Mouse (Mus musculus) liver, adult 2 months (tissue): ENCODE measurements around the gene Orm1. TPM values are rescaled to one million over a fixed set of nuclear protein-coding genes. Genes with fewer than 3 reads are reported as not detected.

Experiments used
- DNase-seq: peaks from one replicate; pipeline ENCODE4 v3.0.0-alpha.2; 2011; ENCODE audit warnings: low read depth, low spot score; ENCODE audit errors: extremely low read depth
- H3K27ac ChIP-seq: fragments of 200-500 bp; replicated peaks from 2 replicates; pipeline ENCODE4 v1.5.1; 2012; ENCODE audit warnings: low read depth, mild to moderate bottlenecking, control low read depth, inconsistent platforms, low read length; ENCODE audit not compliant: insufficient read depth
- H3K27me3 ChIP-seq: fragments of 200-500 bp; 2 replicates; pipeline ENCODE4 v1.6.1; 2012; ENCODE audit warnings: mild to moderate bottlenecking, moderate library complexity, low read length, inconsistent platforms; ENCODE audit not compliant: control insufficient read depth, insufficient read depth
- H3K36me3 ChIP-seq: fragments of 200-500 bp; 2 replicates; pipeline ENCODE4 v1.6.1; 2012; ENCODE audit warnings: low read length, inconsistent platforms; ENCODE audit not compliant: control insufficient read depth, insufficient read depth
- H3K4me1 ChIP-seq: fragments of 200-500 bp; 2 replicates; pipeline ENCODE4 v1.6.1; 2011; ENCODE audit warnings: low read length; ENCODE audit not compliant: control insufficient read depth, insufficient read depth
- H3K4me3 ChIP-seq: fragments of 200-500 bp; 2 replicates; pipeline ENCODE4 v1.5.1; 2011; ENCODE audit warnings: low read depth, mild to moderate bottlenecking, control low read depth, low read length, moderate library complexity; ENCODE audit not compliant: insufficient read depth
- H3K79me2 ChIP-seq: fragments of 200-500 bp; 2 replicates; pipeline ENCODE4 v1.6.1; 2012; ENCODE audit warnings: inconsistent platforms, mild to moderate bottlenecking, low read length, moderate library complexity; ENCODE audit not compliant: control insufficient read depth, insufficient read depth
- H3K9ac ChIP-seq: fragments of 200-500 bp; 2 replicates; pipeline ENCODE4 v1.6.1; 2012; ENCODE audit warnings: low read depth, mild to moderate bottlenecking, control low read depth, inconsistent platforms, low read length
- CTCF ChIP-seq: fragments of 200-500 bp; IDR thresholded peaks from 2 replicates; pipeline ENCODE4 v1.5.1; 2011; ENCODE audit warnings: low read depth, low read length, control low read depth
- POLR2A ChIP-seq: fragments of 200-500 bp; IDR thresholded peaks from 2 replicates; pipeline ENCODE4 v1.6.1; 2011; ENCODE audit warnings: low read length, control low read depth; ENCODE audit not compliant: insufficient read depth; ENCODE audit errors: extremely low read depth
- WGBS: fragments of 180-500 bp; shearing (Covaris S2); methylation state at CpG from one replicate; pipeline ENCODE4 v1.1.7; 2018; 5-methylcytosine and 5-hydroxymethylcytosine counted together
- polyA plus RNA-seq: library from polyadenylated mRNA; depleted of rRNA; stranded (reverse); fragments of >200 nt; gene quantifications from 2 replicates; pipeline ENCODE4 v1.2.3, GENCODE M21; 2012
- total RNA-seq: library from RNA; depleted of rRNA; stranded (reverse); fragments of >200 nt; gene quantifications from 2 replicates; pipeline ENCODE4 v1.2.3, GENCODE M21; 2014

The Orm1 gene
- total and polyA plus RNA-seq, 2 experiments = 676 to 2,595 TPM

DNA sequence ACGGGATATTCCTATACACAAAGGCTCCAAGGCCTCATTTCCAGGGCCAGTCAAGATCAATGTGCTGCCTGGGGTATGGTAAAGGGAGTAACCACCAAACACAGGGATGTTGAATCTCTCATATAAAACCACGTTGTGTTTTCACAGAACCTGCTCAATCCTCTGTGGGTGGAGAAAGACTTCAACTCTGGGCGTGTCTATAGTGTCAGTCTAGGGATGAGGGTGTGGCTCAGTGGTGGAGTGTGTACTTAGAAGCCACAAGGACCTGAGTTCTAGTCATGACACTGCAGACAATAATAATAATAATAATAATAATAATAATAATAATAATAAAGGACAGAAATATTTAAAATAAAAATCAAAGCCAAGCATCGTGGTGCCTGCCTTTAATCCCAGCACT is 39.9 kb downstream of the Orm1 start:
- H3K27me3 ChIP-seq = no peaks in the 10 kb centered on the region
- H3K27ac ChIP-seq = no peak overlapping the region
- H3K9ac ChIP-seq = no peak overlapping the region
- no peak overlapping the region for H3K4me3 ChIP-seq
- H3K4me1 ChIP-seq = no peaks in the 10 kb centered on the region
- WGBS = 97% methylated on average over 4 of the region's 4 CpGs
- H3K36me3 ChIP-seq = no peaks in the 10 kb centered on the region
- H3K79me2 ChIP-seq = no peaks in the 10 kb centered on the region
- no peak for TF ChIP-seq CTCF
- no peak for DNase-seq

DNA sequence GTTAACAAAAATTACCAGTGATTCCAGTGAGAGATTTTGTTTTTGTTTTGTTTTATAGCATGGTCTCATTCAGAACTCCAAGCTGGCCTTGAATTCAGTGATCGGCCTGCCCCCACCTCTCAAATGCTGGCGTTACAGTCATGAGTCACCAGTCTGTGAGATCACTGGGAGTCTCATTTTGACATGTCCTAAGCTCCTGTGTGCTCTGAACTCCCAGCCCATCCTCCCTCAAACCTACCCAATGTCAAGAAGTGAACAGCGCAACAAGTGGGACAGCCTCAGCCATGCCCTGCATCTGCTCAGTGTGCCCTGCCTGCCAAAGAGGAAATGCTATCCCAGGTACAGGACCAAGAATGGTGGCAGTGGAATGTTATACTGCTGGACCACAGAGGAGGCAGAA is 40.9 kb downstream of the Orm1 start:
- TF ChIP-seq CTCF = no peak
- TF ChIP-seq POLR2A = no peak
- no peaks in the 10 kb centered on the region for H3K4me1 ChIP-seq
- H3K36me3 ChIP-seq = no peaks in the 10 kb centered on the region
- H3K27me3 ChIP-seq = no peaks in the 10 kb centered on the region
- no peaks in the 10 kb centered on the region for H3K79me2 ChIP-seq
- WGBS = 87% methylated on average over 3 of the region's 3 CpGs
- no peak overlapping the region for H3K27ac ChIP-seq
- H3K9ac ChIP-seq = no peak overlapping the region
- no peak overlapping the region for H3K4me3 ChIP-seq
- no peak for DNase-seq

DNA sequence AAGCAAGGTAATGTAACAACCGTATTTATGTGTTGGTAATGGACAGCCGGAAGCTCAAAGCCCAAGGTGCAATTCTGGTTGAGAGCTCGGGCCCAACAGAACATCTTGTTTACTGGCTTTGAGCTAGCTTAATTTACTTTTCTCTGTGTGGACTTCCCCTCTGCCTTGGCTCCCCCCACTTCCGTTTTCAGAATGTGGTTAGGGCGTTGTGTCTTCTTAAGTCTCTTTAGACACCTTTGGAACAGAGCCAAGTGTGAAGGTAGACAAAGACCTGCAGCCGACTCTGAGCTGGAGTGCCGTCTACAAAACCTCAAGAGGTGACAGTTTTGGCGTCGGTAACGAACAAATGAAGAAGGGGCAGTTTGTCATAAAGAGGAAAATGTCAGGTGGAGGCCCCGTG is 41.4 kb downstream of the Orm1 start:
- TF ChIP-seq CTCF = no peak
- no peak for TF ChIP-seq POLR2A
- Histone ChIP-seq H3K79me2 (no peaks in the 10 kb centered on the region), H3K36me3 (no peaks in the 10 kb centered on the region), H3K9ac (no peak overlapping the region), H3K27ac (no peak overlapping the region), H3K27me3 (no peaks in the 10 kb centered on the region), H3K4me3 (no peak overlapping the region), H3K4me1 (no peaks in the 10 kb centered on the region)
- WGBS = 79% methylated on average over 11 of the region's 11 CpGs
- no peak for DNase-seq

DNA sequence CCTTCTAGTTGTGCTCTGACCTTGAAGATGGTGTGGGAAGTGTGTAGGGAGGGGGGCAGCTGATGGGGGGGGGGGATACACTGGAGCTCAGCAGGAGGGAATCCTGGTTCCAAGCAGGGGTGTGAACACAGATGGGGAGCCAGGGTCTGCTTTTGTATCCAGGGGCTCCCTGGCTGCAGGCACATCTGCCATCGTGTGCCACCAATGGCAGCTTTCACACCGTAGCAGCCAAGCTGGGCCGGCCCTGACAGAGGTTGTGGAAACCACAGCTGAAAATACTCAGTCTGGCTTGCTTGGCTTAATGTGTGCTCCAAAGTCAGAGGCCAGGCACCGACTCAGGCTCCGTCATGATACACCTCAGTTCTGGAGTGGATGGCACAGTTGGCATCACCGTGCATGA is 43.7 kb downstream of the Orm1 start:
- no peak overlapping the region for H3K4me3 ChIP-seq
- no peaks in the 10 kb centered on the region for H3K4me1 ChIP-seq
- H3K27me3 ChIP-seq = no peaks in the 10 kb centered on the region
- H3K36me3 ChIP-seq = no peaks in the 10 kb centered on the region
- H3K79me2 ChIP-seq = no peaks in the 10 kb centered on the region
- no peak overlapping the region for H3K27ac ChIP-seq
- TF ChIP-seq POLR2A = no peak
- TF ChIP-seq CTCF = no peak
- no peak for DNase-seq
- 89% methylated on average over 6 of the region's 6 CpGs for WGBS
- H3K9ac ChIP-seq = no peak overlapping the region

DNA sequence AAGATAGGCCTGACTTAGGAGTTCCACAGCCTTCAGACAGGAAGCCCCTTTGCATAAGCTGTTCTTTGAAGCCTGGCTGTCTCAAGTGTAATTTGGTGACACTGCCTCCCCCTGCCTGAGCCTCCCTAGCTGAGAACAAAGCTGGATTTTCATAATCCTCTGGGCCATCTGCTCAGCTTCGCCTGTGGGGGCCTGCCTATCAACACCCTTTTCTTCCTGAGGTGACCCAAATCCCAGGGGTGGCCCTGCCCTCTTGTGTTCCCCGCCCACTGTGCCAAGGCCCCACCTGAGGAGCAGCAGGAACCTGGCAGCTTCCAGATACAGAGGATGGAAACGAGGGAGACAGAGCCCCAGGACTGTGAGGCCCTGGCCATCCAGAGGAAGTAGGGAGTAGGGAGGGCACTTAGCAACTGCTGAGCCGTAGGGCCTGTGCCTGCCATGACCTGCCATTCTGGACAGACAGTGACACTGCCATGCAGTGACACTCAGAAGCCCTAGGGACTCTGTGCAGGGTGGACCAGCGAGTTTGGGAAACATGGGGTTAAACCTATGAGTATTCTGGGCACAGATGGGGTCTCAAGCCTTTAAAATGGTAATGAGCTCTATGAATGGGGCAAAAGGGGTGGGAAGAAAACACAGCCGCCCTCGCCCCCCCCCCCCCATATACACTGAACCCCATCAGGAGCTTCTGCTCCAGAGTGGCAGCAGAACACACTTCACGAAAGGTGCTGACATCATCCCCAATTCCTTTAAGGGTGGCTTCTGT is 44.9 kb downstream of the Orm1 start:
- no peak for DNase-seq
- Histone ChIP-seq H3K4me1 (no peaks in the 10 kb centered on the region), H3K9ac (no peak overlapping the region)

DNA sequence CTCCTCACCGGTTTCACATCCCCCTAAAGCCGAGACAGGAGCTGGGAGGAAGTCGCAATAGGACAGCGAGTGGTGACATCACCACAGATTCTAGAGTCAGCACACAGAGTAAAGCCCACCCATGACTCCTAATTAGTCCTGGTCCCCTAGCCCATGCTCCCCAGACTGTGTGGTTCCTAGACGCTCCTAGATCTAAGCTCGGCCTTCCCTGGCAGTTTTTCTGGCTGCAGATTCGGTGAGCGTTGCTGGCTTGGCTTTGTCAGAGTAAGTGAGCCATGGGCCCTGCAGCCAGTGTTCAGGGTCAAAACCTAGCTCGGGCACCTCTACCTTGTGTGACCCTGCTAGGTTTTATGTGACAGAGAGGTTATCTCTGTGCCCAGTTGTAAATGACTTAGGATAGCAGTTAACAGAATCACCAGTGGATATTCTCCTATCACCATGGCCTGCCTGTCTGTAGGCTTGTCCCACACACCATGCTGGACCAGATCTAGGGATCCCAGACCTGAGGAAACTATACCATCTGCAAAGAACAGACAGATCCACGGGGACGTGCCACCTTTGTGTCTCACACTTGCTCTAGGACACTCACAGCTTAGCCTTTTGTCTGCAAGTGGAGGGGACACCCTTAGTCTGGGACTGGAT is 45.6 kb downstream of the Orm1 start:
- Histone ChIP-seq H3K27ac (no peak overlapping the region), H3K27me3 (no peaks in the 10 kb centered on the region), H3K36me3 (no peaks in the 10 kb centered on the region), H3K4me1 (no peaks in the 10 kb centered on the region), H3K9ac (no peak overlapping the region), H3K4me3 (no peak overlapping the region), H3K79me2 (no peaks in the 10 kb centered on the region)
- no peak for DNase-seq
- TF ChIP-seq CTCF = no peak
- no peak for TF ChIP-seq POLR2A
- WGBS = 73% methylated on average over 11 of the region's 11 CpGs

More for the DNA sequence above, 44.9 kb downstream of the Orm1 start:
- H3K36me3 ChIP-seq = no peaks in the 10 kb centered on the region
- no peak overlapping the region for H3K27ac ChIP-seq
- H3K4me3 ChIP-seq = no peak overlapping the region
- H3K27me3 ChIP-seq = no peaks in the 10 kb centered on the region
- no peaks in the 10 kb centered on the region for H3K79me2 ChIP-seq
- 77% methylated on average over 8 of the region's 8 CpGs for WGBS
- TF ChIP-seq POLR2A (no peak), CTCF (no peak)
